Mouse (Mus musculus) lung, postnatal 14 days (tissue): ENCODE measurements around the gene Pth1r.

Experiments
- DNase-seq: peaks from one replicate; pipeline ENCODE4 v3.0.0; 2021

Pth1r gene

GRCm38 (mm10) chr9:110746238-110746637, 707 bp downstream of the Pth1r start:
- DNase-seq = no peak

GRCm38 (mm10) chr9:110745752-110746151, 1.2 kb downstream of the Pth1r start:
- no peak for DNase-seq

GRCm38 (mm10) chr9:110743456-110744323, 3.3 kb downstream of the Pth1r start:
- peak; percentile 39 for DNase-seq

- DNase-seq = no peak
Measured at GRCm38 (mm10) chr9:110742951-110743455, 3.9 kb downstream of the Pth1r start.

- no peak for DNase-seq
Measured at GRCm38 (mm10) chr9:110742295-110742950, 4.5 kb downstream of the Pth1r start.

GRCm38 (mm10) chr9:110741711-110742294, 5.1 kb downstream of the Pth1r start, which contains the start of gene Myl3:
Gene Myl3 (plus strand): TSS chr9:110741861.
- no peak for DNase-seq

GRCm38 (mm10) chr9:110739961-110740360, 7.0 kb downstream of the Pth1r start:
- DNase-seq = no peak

- no peak for DNase-seq
Measured at GRCm38 (mm10) chr9:110738054-110738453, 8.9 kb downstream of the Pth1r start.

GRCm38 (mm10) chr9:110736362-110736761, 10.6 kb downstream of the Pth1r start:
- DNase-seq = no peak

GRCm38 (mm10) chr9:110734154-110734553, 12.8 kb downstream of the Pth1r start:
- DNase-seq = no peak

GRCm38 (mm10) chr9:110733102-110733501, 13.8 kb downstream of the Pth1r start:
- DNase-seq = no peak

GRCm38 (mm10) chr9:110732623-110733022, 14.3 kb downstream of the Pth1r start:
- DNase-seq = peak; percentile 82

GRCm38 (mm10) chr9:110731859-110732258, 15.1 kb downstream of the Pth1r start:
- no peak for DNase-seq

- DNase-seq = peak; percentile 76
Measured at GRCm38 (mm10) chr9:110729841-110730240, 17.1 kb downstream of the Pth1r start.

- DNase-seq = no peak
Measured at GRCm38 (mm10) chr9:110726867-110727266, 20.1 kb downstream of the Pth1r start.

- DNase-seq = no peak
Measured at GRCm38 (mm10) chr9:110725721-110726135, 21.2 kb downstream of the Pth1r start.

GRCm38 (mm10) chr9:110722060-110722459, 24.9 kb downstream of the Pth1r start:
- no peak for DNase-seq

- no peak for DNase-seq
Measured at GRCm38 (mm10) chr9:110719977-110720376, 27.0 kb downstream of the Pth1r start.

- no peak for DNase-seq
Measured at GRCm38 (mm10) chr9:110718810-110719209, 28.1 kb downstream of the Pth1r start.

GRCm38 (mm10) chr9:110718071-110718470, 28.9 kb downstream of the Pth1r start:
- DNase-seq = no peak

GRCm38 (mm10) chr9:110716775-110717174, 30.2 kb downstream of the Pth1r start:
- peak; percentile 68 for DNase-seq

- no peak for DNase-seq
Measured at GRCm38 (mm10) chr9:110715426-110715825, 31.5 kb downstream of the Pth1r start.

- no peak for DNase-seq
Measured at GRCm38 (mm10) chr9:110713389-110713788, 33.6 kb downstream of the Pth1r start.
